Mouse (Mus musculus): ENCODE measurements around the gene Vstm2l. TPM values are rescaled to one million over a fixed set of nuclear protein-coding genes. Genes with fewer than 3 reads are reported as not detected.

Vstm2l gene
- polyA plus RNA-seq, 1 experiment from 2014 or later, result 34.3 TPM

DNA sequence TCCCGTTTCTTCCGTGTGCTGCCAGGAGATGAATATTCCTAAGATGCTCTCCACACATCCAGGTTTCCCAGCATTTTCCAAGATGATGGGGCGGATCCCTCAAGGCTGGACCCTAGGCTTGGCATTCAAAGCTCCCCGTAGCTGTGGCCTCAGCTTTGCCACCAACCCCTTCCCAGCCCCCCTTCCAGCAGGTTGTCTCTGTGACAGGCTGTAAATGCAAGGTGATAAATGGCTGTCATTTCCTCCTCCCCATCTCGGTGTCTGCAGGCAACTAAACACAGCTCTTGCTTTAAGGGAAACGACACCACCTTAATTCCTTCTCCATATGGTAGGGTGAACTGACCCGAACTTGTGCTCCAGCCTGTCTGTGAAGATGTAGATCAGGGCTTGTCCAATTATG lies 61.1 kb downstream of the Vstm2l start:
- 1% methylated on average over 7 of the region's 7 CpGs for WGBS
- ATAC-seq (ENCODE audit: low read depth), result peak; percentile 58; the same call in 1 of the 2 replicates
- H3K4me3 ChIP-seq, result no peak overlapping the region
- no peaks in the 10 kb centered on the region for H3K9me3 ChIP-seq
- no peaks in the 10 kb centered on the region for H3K27me3 ChIP-seq
- H3K9ac ChIP-seq, result peak overlapping the region; percentile 52
- H3K4me1 ChIP-seq (replicated peaks), result peaks cover 26% of the 10 kb centered on the region
- H3K27ac ChIP-seq (replicated peaks), result peak overlapping the region; percentile 87
- peak overlapping the region; percentile 44 for H3K4me2 ChIP-seq
- no peaks in the 10 kb centered on the region for H3K36me3 ChIP-seq

- H3K4me2 ChIP-seq, result no peak overlapping the region
- 73% methylated on average over 5 of the region's 5 CpGs for WGBS
- H3K9me3 ChIP-seq, result no peaks in the 10 kb centered on the region
- no peaks in the 10 kb centered on the region for H3K27me3 ChIP-seq
- peaks cover 7% of the 10 kb centered on the region; the same call in 1 of the 2 replicates for H3K36me3 ChIP-seq
- peaks cover 21% of the 10 kb centered on the region for H3K4me1 ChIP-seq (replicated peaks)
- H3K27ac ChIP-seq (replicated peaks), result no peak overlapping the region
- no peak overlapping the region for H3K4me3 ChIP-seq
- ATAC-seq (ENCODE audit: low read depth), result no peak
- no peak overlapping the region for H3K9ac ChIP-seq
Measured at GRCm38 (mm10) chr2:157979241-157979640, 64.8 kb downstream of the Vstm2l start.

- H3K4me3 ChIP-seq, result no peak overlapping the region
- H3K4me2 ChIP-seq, result no peak overlapping the region
- H3K9me3 ChIP-seq, result no peaks in the 10 kb centered on the region
- WGBS, result 96% methylated on average over 3 of the region's 3 CpGs
- no peak overlapping the region for H3K27ac ChIP-seq (replicated peaks)
- no peak for ATAC-seq (ENCODE audit: low read depth)
- peaks cover 7% of the 10 kb centered on the region; the same call in 1 of the 2 replicates for H3K36me3 ChIP-seq
- H3K4me1 ChIP-seq (replicated peaks), result peaks cover 26% of the 10 kb centered on the region
- no peak overlapping the region for H3K9ac ChIP-seq
- H3K27me3 ChIP-seq, result no peaks in the 10 kb centered on the region
Measured at GRCm38 (mm10) chr2:157982727-157983126, 68.3 kb downstream of the Vstm2l start.

DNA sequence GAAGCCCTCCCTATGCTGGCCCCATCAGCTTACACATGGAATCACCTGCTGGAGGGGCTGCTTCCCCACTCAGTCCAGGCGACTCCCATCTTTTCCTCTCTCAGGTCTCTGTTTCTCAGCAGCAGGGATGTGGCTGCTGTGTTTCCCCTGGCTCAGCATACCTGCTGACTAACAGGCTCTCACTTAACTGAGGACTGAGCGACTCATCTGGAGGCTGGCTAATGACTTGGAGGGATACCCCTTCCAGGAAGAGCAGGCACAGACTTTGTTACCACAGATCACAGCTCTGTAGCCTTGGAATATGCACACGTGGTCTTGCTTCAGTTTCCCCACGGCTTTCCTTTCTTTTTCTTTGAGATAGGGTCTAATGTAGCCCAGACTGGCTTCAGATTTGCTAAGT lies 68.8 kb downstream of the Vstm2l start:
- H3K36me3 ChIP-seq, result peaks cover 7% of the 10 kb centered on the region; the same call in 1 of the 2 replicates
- H3K4me2 ChIP-seq, result no peak overlapping the region
- H3K4me1 ChIP-seq (replicated peaks), result peaks cover 31% of the 10 kb centered on the region
- no peak overlapping the region for H3K27ac ChIP-seq (replicated peaks)
- no peak overlapping the region for H3K9ac ChIP-seq
- 86% methylated on average over 4 of the region's 4 CpGs for WGBS
- ATAC-seq (ENCODE audit: low read depth), result no peak
- no peaks in the 10 kb centered on the region for H3K9me3 ChIP-seq
- no peaks in the 10 kb centered on the region for H3K27me3 ChIP-seq
- no peak overlapping the region for H3K4me3 ChIP-seq

DNA sequence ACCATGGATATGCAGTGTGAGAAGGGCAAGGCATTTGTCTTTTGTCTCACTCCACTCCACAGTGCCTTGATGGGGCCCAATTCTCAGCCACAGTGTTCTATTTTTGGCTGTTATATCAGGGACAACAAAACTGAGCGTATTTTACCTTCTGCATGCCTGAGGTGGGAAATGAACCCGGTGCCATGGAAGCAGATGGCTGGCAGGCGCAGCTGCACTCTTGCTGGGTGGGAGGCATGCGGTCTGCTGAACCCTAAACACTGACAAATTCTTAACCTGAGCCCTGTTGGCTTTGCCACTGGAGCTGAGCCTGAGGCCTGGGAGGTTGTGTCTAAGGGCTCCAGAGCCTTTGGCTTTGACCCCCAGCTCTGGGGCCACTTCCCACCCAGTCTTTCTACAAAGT lies 71.2 kb downstream of the Vstm2l start:
- no peak for ATAC-seq (ENCODE audit: low read depth)
- Histone ChIP-seq H3K27me3 (no peaks in the 10 kb centered on the region), H3K27ac (replicated peaks) (no peak overlapping the region), H3K9ac (no peak overlapping the region), H3K9me3 (no peaks in the 10 kb centered on the region), H3K36me3 (peaks cover 7% of the 10 kb centered on the region; the same call in 1 of the 2 replicates), H3K4me3 (no peak overlapping the region), H3K4me2 (no peak overlapping the region), H3K4me1 (replicated peaks) (peaks cover 54% of the 10 kb centered on the region)
- WGBS, result 72% methylated on average over 4 of the region's 4 CpGs

- H3K4me1 ChIP-seq (replicated peaks), result peaks cover 60% of the 10 kb centered on the region
- H3K9ac ChIP-seq, result no peak overlapping the region
- peaks cover 7% of the 10 kb centered on the region; the same call in 1 of the 2 replicates for H3K36me3 ChIP-seq
- ATAC-seq (ENCODE audit: low read depth), result no peak
- no peaks in the 10 kb centered on the region for H3K27me3 ChIP-seq
- H3K9me3 ChIP-seq, result no peaks in the 10 kb centered on the region
- 82% methylated on average over 6 of the region's 6 CpGs for WGBS
- H3K27ac ChIP-seq (replicated peaks), result no peak overlapping the region
- H3K4me2 ChIP-seq, result no peak overlapping the region
- H3K4me3 ChIP-seq, result no peak overlapping the region
Measured at GRCm38 (mm10) chr2:157986235-157986634, 71.8 kb downstream of the Vstm2l start.

- Histone ChIP-seq H3K36me3 (peaks cover 15% of the 10 kb centered on the region), H3K4me2 (no peak overlapping the region), H3K9me3 (no peaks in the 10 kb centered on the region), H3K4me1 (replicated peaks) (peaks cover 77% of the 10 kb centered on the region), H3K9ac (peak overlapping the region; percentile 52; the same call in 1 of the 2 replicates), H3K27ac (replicated peaks) (peak overlapping the region; percentile 61), H3K4me3 (no peak overlapping the region), H3K27me3 (no peaks in the 10 kb centered on the region)
- ATAC-seq (ENCODE audit: low read depth), result no peak
- 38% methylated on average over 7 of the region's 7 CpGs for WGBS
Measured at GRCm38 (mm10) chr2:157988416-157989190, 74.2 kb downstream of the Vstm2l start.

DNA sequence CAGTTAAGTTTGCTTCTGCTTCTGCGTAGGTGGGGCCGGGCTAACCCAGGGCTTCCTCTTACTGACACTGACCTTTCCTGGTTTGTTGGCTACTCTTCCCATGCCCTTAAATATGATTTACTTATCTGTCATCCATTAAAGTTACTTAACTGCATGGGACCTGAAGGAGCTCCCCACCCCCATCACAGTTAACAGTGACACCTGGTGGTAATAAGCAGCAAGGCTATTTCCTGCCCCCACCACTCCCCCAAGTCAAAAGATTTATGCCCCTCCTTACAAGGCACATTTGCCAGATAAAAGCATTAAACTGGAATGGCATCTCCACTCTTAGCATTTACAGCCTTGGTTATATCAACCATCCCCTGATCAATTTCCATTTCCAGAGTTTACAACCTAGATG lies 75.5 kb downstream of the Vstm2l start:
- H3K27ac ChIP-seq (replicated peaks), result peak overlapping the region; percentile 81
- H3K4me3 ChIP-seq, result no peak overlapping the region
- no peaks in the 10 kb centered on the region for H3K9me3 ChIP-seq
- ATAC-seq (ENCODE audit: low read depth), result 0 out of 2 replicates have a peak, but pooled peaks have one; percentile 20
- peaks cover 18% of the 10 kb centered on the region for H3K36me3 ChIP-seq
- H3K4me1 ChIP-seq (replicated peaks), result peaks cover 83% of the 10 kb centered on the region
- 67% methylated on average over 2 of the region's 2 CpGs for WGBS
- no peak overlapping the region for H3K4me2 ChIP-seq
- no peak overlapping the region for H3K9ac ChIP-seq
- H3K27me3 ChIP-seq, result no peaks in the 10 kb centered on the region

- H3K36me3 ChIP-seq, result peaks cover 24% of the 10 kb centered on the region
- H3K27ac ChIP-seq (replicated peaks), result peak overlapping the region; percentile 81
- no peaks in the 10 kb centered on the region for H3K27me3 ChIP-seq
- no peak overlapping the region for H3K4me2 ChIP-seq
- H3K4me3 ChIP-seq, result no peak overlapping the region
- no peak overlapping the region for H3K9ac ChIP-seq
- WGBS, result 43% methylated on average over 6 of the region's 6 CpGs
- peaks cover 74% of the 10 kb centered on the region for H3K4me1 ChIP-seq (replicated peaks)
- no peak for ATAC-seq (ENCODE audit: low read depth)
- H3K9me3 ChIP-seq, result no peaks in the 10 kb centered on the region
Measured at GRCm38 (mm10) chr2:157991026-157991425, 76.6 kb downstream of the Vstm2l start.

DNA sequence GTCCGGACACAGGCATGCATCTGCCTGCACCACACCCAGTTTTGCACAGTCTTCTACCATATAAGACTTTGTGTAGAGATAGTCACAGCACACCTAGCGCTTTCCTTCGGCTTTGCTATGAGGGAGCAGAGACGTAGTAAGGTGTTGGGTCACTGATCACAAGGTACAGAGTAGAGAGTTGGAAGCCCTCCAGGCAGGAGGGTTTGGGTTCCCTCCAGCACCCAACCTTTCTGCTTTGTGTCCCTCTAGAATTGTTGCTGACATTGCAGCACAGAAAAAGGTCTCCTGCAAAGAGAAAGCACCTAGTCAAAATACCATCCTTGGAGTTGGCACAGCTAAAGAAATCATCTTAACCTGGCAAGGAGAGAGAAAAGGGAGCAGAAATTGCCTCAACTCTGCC lies 78.0 kb downstream of the Vstm2l start:
- H3K4me1 ChIP-seq (replicated peaks), result peaks cover 59% of the 10 kb centered on the region
- 94% methylated on average over 4 of the region's 4 CpGs for WGBS
- peak overlapping the region; percentile 28; the same call in 1 of the 2 replicates for H3K27ac ChIP-seq (replicated peaks)

More for the DNA sequence above, 78.0 kb downstream of the Vstm2l start:
- Histone ChIP-seq H3K27me3 (no peaks in the 10 kb centered on the region), H3K36me3 (peaks cover 32% of the 10 kb centered on the region), H3K4me3 (no peak overlapping the region), H3K9me3 (no peaks in the 10 kb centered on the region), H3K4me2 (no peak overlapping the region), H3K9ac (no peak overlapping the region)
- no peak for ATAC-seq (ENCODE audit: low read depth)

Data from neural tube, embryonic 13.5 days (tissue).